Mouse (Mus musculus) liver, embryonic 14.5 days (tissue): ENCODE measurements around the gene Sez6l. TPM values are rescaled to one million over a fixed set of nuclear protein-coding genes. Genes with fewer than 3 reads are reported as not detected.

ENCODE experiments used
- ATAC-seq: fragments of 200-750 bp; cut with Nextera tagmentation; 2 replicates; pipeline ENCODE4 v1.8.0; 2017; ENCODE audit warnings: moderate number of reproducible peaks, mild to moderate bottlenecking, moderate library complexity; ENCODE audit not compliant: insufficient read depth
- DNase-seq, 3 experiments: peaks; one replicate each; pipeline ENCODE4 v3.0.0-alpha.2; 2012 to 2013; ENCODE audit warnings: low read depth in 3 of 3, low spot score in 3 of 3
- H3K27ac ChIP-seq: fragments of 300-500 bp; sonication (generic); 2 replicates; pipeline ENCODE4 v1.5.1; 2014; ENCODE audit warnings: moderate library complexity, mild to moderate bottlenecking, control low read depth, inconsistent platforms
- H3K27me3 ChIP-seq: fragments of 300-500 bp; sonication (generic); 2 replicates; pipeline ENCODE4 v1.6.1; 2014; ENCODE audit warnings: mild to moderate bottlenecking, low read length, moderate library complexity; ENCODE audit not compliant: control insufficient read depth, insufficient read depth
- H3K36me3 ChIP-seq: fragments of 300-500 bp; sonication (generic); replicated peaks from 2 replicates; pipeline ENCODE4 v1.6.1; 2014; ENCODE audit warnings: low read depth; ENCODE audit not compliant: control insufficient read depth, insufficient read depth
- H3K4me1 ChIP-seq, 2 experiments: fragments of 200-500 bp in 1 of 2; fragments of 300-500 bp in 1 of 2; sonication (generic) in 1 of 2; replicated peaks; 2 replicates each; pipeline ENCODE4 v1.6.1; 2012 to 2014; ENCODE audit warnings: antibody characterized with exemption in 1 of 2, inconsistent platforms in 1 of 2, low read length in 1 of 2; ENCODE audit not compliant: control insufficient read depth in 2 of 2, insufficient read depth in 2 of 2
- H3K4me2 ChIP-seq: fragments of 300-500 bp; sonication (generic); 2 replicates; pipeline ENCODE4 v1.6.1; 2014; ENCODE audit warnings: low read depth, mild to moderate bottlenecking, control low read depth, moderate library complexity
- H3K4me3 ChIP-seq, 2 experiments: fragments of 200-500 bp in 1 of 2; fragments of 300-500 bp in 1 of 2; sonication (generic) in 1 of 2; 2 replicates each; pipeline ENCODE4 v1.5.1; 2012 to 2014; ENCODE audit warnings: low read depth in 2 of 2, low read length in 2 of 2, mild to moderate bottlenecking in 2 of 2, control low read depth in 1 of 2, inconsistent platforms in 1 of 2, moderate library complexity in 1 of 2; ENCODE audit not compliant: insufficient read depth in 1 of 2
- H3K9ac ChIP-seq: fragments of 300-500 bp; sonication (generic); replicated peaks from 2 replicates; pipeline ENCODE4 v1.6.1; 2014; ENCODE audit warnings: mild to moderate bottlenecking, control low read depth, moderate library complexity
- H3K9me3 ChIP-seq: fragments of 300-500 bp; sonication (generic); 2 replicates; pipeline ENCODE4 v1.6.1; 2016; ENCODE audit warnings: low read length, mixed read lengths; ENCODE audit not compliant: control insufficient read depth
- CTCF ChIP-seq: IDR thresholded peaks from 2 replicates; pipeline ENCODE4 v1.5.1; 2016; ENCODE audit warnings: antibody characterized with exemption, low read depth, control low read depth
- EP300 ChIP-seq: IDR thresholded peaks from 2 replicates; pipeline ENCODE4 v1.6.1; 2016; ENCODE audit warnings: antibody characterized with exemption, low read depth
- WGBS: fragments of 180-500 bp; shearing (Covaris S2); extraction: QIAGEN DNeasy Blood & Tissue Kit; methylation state at CpG from one replicate; pipeline ENCODE4 v1.1.7; 2014; ENCODE audit not compliant: insufficient replicate concordance; 5-methylcytosine and 5-hydroxymethylcytosine counted together
- polyA plus RNA-seq, 2 experiments: library from polyadenylated mRNA; depleted of rRNA in 1 of 2; stranded (reverse) in 1 of 2; unstranded in 1 of 2; fragments of >200 nt; fragmentation: Nextera tagmentation in 1 of 2; extraction: Ambion mirVana in 1 of 2; gene quantifications; 2 replicates each; pipeline versions ENCODE4 v1.2.1 to v1.2.3; 2012 to 2014

Gene Sez6l
- polyA plus RNA-seq, 2 experiments, result 0.03 TPM; not detected in 1

DNA sequence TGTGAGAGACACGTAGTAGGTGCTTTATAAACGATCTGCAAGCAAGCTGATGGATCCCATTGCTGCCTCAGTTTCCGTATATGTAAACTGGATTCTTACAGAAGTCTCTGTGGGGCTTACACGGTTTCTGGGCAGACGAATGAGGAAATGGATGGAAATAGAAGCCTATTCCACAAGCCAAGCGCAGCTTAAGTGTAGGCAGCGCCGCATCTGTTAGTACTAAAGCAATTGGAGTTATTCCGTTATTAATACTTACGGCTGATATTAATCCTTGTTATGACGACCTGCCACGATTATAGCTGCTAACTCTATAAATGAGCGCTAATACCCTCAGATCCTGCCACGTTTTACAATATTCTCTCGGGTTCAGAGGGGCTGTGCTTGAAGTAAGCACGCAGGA is 16.8 kb downstream of the Sez6l start:
- Histone ChIP-seq H3K27me3 (no peaks in the 10 kb centered on the region), H3K9me3 (no peaks in the 10 kb centered on the region), H3K27ac (no peak overlapping the region), H3K9ac (no peak overlapping the region), H3K36me3 (no peaks in the 10 kb centered on the region), H3K4me2 (no peak overlapping the region), H3K4me3 (no peak overlapping the region), H3K4me1 (no peaks in the 10 kb centered on the region)
- TF ChIP-seq CTCF (no peak), EP300 (no peak)
- 59% methylated on average over 16 of the region's 16 CpGs for WGBS
- DNase-seq, result no peak
- no peak for ATAC-seq

DNA sequence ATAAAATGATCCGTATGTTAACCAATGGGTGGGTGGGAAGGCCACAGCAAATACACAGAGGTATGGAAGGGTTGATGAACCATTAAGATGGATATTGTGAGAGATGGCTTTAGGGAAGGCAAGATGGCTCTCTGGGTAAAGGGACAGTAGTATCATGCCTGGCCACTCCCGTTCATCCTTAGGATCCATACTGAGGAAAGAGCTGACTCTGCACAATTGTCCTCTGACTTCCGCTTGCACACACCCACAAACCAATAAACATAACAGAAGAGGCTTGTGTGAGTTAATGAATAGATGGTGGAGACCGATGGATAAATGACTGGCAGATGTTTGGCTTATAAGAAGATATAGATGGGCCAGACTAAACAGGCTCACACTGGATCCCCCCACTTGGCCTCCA is 19.6 kb downstream of the Sez6l start:
- no peak for DNase-seq
- ATAC-seq, result no peak
- no peak overlapping the region for H3K4me2 ChIP-seq

DNA sequence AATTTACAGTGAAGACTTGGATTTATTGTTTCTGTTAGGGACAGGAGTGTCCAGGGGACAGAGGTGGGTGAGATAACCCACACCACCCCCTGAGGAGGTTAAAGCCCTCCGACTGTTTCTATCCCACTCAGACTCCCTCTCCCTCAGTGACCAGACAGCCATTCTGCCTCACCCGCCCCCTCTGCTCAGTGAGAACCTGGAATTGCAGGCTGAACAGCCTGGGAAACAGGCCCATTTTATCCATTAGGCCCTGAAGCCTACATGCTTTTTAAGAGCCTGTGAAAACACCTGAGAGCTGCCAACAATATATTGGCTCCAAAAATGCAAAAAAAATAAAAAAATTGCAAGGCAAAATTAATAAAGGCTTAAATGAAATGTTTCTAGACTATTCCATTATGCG is 20.3 kb downstream of the Sez6l start:
- Histone ChIP-seq H3K27ac (no peak overlapping the region), H3K36me3 (no peaks in the 10 kb centered on the region), H3K4me2 (no peak overlapping the region), H3K4me3 (no peak overlapping the region), H3K4me1 (no peaks in the 10 kb centered on the region), H3K27me3 (no peaks in the 10 kb centered on the region), H3K9ac (no peak overlapping the region), H3K9me3 (no peaks in the 10 kb centered on the region)
- 63% methylated on average over 3 of the region's 3 CpGs for WGBS
- ATAC-seq (no peak), DNase-seq (no peak)
- TF ChIP-seq EP300 (no peak), CTCF (no peak)

More for the DNA sequence above, 19.6 kb downstream of the Sez6l start:
- Histone ChIP-seq H3K9me3 (no peaks in the 10 kb centered on the region), H3K4me1 (no peaks in the 10 kb centered on the region), H3K27me3 (no peaks in the 10 kb centered on the region), H3K36me3 (no peaks in the 10 kb centered on the region), H3K4me3 (no peak overlapping the region), H3K27ac (no peak overlapping the region), H3K9ac (no peak overlapping the region)
- TF ChIP-seq CTCF (no peak), EP300 (no peak)
- 72% methylated on average over 4 of the region's 4 CpGs for WGBS

DNA sequence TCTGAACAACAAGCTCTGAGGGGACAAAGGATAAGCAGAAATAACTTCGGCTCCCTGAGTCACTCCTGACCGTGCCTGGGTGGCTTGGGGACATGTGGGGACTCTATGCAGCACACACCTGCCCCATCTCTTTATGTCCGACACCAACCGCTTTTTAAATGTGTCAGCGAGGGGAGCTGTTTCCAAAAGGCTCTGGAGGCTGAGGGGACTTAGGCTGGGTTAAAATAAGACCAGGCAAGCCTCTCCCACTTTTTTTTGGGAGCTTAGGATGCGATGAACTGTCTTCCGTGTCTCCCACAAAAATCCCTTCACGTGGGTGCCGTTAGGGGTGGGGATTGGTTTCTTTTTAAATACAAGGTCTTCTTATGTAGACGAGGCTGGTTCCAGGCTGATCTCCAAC is 22.5 kb downstream of the Sez6l start:
- 49% methylated on average over 10 of the region's 10 CpGs for WGBS
- no peak for DNase-seq

DNA sequence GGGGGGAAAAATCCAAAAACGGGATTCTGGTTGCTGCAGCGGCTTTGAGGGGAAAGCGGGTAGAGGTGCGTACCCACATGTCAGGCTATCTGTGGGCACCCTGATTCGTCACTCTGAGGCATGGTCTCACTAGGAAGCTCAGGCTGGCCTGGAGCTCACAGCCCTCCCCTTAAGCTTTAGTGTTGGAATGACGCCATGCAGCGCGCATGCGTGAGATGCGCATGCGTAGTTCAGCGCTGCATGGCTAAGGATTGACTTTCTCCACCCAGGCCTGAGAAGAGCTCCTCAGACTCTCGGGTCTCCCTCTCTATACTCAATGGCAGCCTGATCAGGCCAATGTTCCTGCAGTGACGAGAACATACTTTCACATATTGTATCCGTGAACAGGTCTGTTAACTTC is 24.2 kb downstream of the Sez6l start:
- Histone ChIP-seq H3K4me1 (no peaks in the 10 kb centered on the region), H3K36me3 (no peaks in the 10 kb centered on the region), H3K27ac (no peak overlapping the region), H3K9me3 (no peaks in the 10 kb centered on the region), H3K9ac (no peak overlapping the region), H3K27me3 (no peaks in the 10 kb centered on the region), H3K4me2 (no peak overlapping the region), H3K4me3 (no peak overlapping the region)
- DNase-seq (no peak), ATAC-seq (no peak)
- 78% methylated on average over 15 of the region's 15 CpGs for WGBS
- TF ChIP-seq EP300 (no peak), CTCF (no peak)

More for the DNA sequence above, 22.5 kb downstream of the Sez6l start:
- Histone ChIP-seq H3K4me2 (no peak overlapping the region), H3K9me3 (no peaks in the 10 kb centered on the region), H3K9ac (no peak overlapping the region), H3K27me3 (no peaks in the 10 kb centered on the region), H3K36me3 (no peaks in the 10 kb centered on the region), H3K4me1 (no peaks in the 10 kb centered on the region), H3K27ac (no peak overlapping the region), H3K4me3 (no peak overlapping the region)
- TF ChIP-seq CTCF (no peak), EP300 (no peak)
- ATAC-seq, result no peak
